ENCODE assay signal across 15 mouse cellular contexts in the genomic region with DNA sequence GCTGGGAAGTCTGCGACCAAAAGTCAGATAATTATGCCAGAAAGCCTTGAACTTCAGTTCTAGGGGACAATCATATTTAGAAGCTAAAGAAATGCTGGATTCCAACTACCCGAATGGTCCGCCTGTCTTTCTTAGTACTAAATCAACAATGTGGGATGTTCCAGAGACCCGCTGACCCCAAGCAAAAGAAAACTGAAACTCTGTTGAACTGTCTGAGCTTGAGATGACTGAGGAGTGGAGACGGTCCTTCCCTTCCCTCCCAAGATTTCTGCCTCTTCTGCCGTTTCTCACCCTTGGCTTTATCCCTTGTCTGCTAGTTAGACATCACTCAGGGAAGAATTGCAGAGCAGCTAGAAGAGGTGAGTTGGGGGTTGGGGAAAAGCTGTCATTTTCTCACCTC. TPM values are rescaled to one million over a fixed set of nuclear protein-coding genes. Genes with fewer than 3 reads are reported as not detected.
DNase-seq lines count a peak whose midpoint lies in the region; ATAC-seq and TF ChIP-seq lines count a peak whose summit lies in the region.
"Had no signal": no experiment of that assay in that cellular context is flagged by ENCODE, and none has a peak within 500 bp of the region (broad histone marks: within the 10 kb centered on the region; RNA-seq: fewer than 3 reads in every experiment).

No protein-coding gene starts in this region.

- no peak for TF ChIP-seq POLR2A in heart, adult 2 months (IDR thresholded peaks at IDR 0.05; ENCODE audit: insufficient read depth, low read depth, low read length)

- no peak for ATAC-seq in forebrain, embryonic 14.5 days
- no peak for ATAC-seq in neural tube, embryonic 11.5 days (ENCODE audit: insufficient read depth, low FRiP score, low TSS enrichment)
- ATAC-seq: liver, postnatal 0 days had no signal

- DNase-seq in heart, embryonic 10.5 days (ENCODE audit: low spot score), result no peak
- no peak for DNase-seq in heart, adult 2 months
- peak; percentile 12 for DNase-seq in embryo, embryonic 11 days
- DNase-seq in forebrain, embryonic 14.5 days (ENCODE audit: low spot score), result peak; percentile 8
- DNase-seq in neural tube, embryonic 11.5 days (ENCODE audit: low spot score), result no peak
- DNase-seq in adrenal gland, adult (ENCODE audit: inconsistent age in 2 of 2, low spot score in 1 of 2), result no peak
- no peak for DNase-seq in adrenal gland, adult 8-10 months
- no peak for DNase-seq in lung, adult 18-20 months
- DNase-seq: cerebellum, adult 11 months; heart, adult 11 months; kidney, postnatal 10 days; left cerebral cortex, postnatal 4 days; liver, postnatal 0 days; thymus, postnatal 14 days had no signal

- no peak for TF ChIP-seq CTCF in heart, adult 2 months (IDR thresholded peaks at IDR 0.05)

- TF ChIP-seq EP300 in heart, adult 2 months (IDR thresholded peaks at IDR 0.05; ENCODE audit: insufficient read depth, low read depth, low read length), result no peak

- no peak overlapping the region for H3K4me3 ChIP-seq in heart, embryonic 10.5 days
- no peak overlapping the region for H3K4me3 ChIP-seq in heart, adult 2 months
- H3K4me3 ChIP-seq in forebrain, embryonic 14.5 days (ENCODE audit: low read depth, low read length), result 0 out of 2 replicates have a peak overlapping the region, but pooled peaks have one; percentile 16
- 0 out of 2 replicates have a peak overlapping the region, but pooled peaks have one; percentile 1 for H3K4me3 ChIP-seq in neural tube, embryonic 11.5 days (ENCODE audit: low read depth, low read length)
- H3K4me3 ChIP-seq: hindbrain, embryonic 15.5 days had no signal

- H3K79me2 ChIP-seq in heart, adult 2 months (replicated peaks; ENCODE audit: control insufficient read depth, insufficient read depth, low read length), result no peaks in the 10 kb centered on the region

- H3K27me3 ChIP-seq in heart, embryonic 10.5 days (ENCODE audit: insufficient read depth, poor library complexity, severe bottlenecking), result peaks cover 90% of the 10 kb centered on the region
- peaks cover 15% of the 10 kb centered on the region for H3K27me3 ChIP-seq in heart, adult 2 months (ENCODE audit: control insufficient read depth, insufficient read depth, low read length)
- H3K27me3 ChIP-seq in forebrain, embryonic 14.5 days (replicated peaks; ENCODE audit: control insufficient read depth, insufficient read depth, low read length), result peaks cover 82% of the 10 kb centered on the region
- H3K27me3 ChIP-seq in neural tube, embryonic 11.5 days (ENCODE audit: control insufficient read depth, insufficient read depth, low read length), result peaks cover 93% of the 10 kb centered on the region

- no peaks in the 10 kb centered on the region for H3K36me3 ChIP-seq in heart, embryonic 10.5 days
- H3K36me3 ChIP-seq in heart, adult 2 months (ENCODE audit: control insufficient read depth, insufficient read depth, low read length), result no peaks in the 10 kb centered on the region
- H3K36me3 ChIP-seq in forebrain, embryonic 14.5 days (ENCODE audit: control insufficient read depth, insufficient read depth, low read length), result no peaks in the 10 kb centered on the region
- H3K36me3 ChIP-seq in neural tube, embryonic 11.5 days (ENCODE audit: control insufficient read depth, insufficient read depth, low read length), result no peaks in the 10 kb centered on the region
- H3K36me3 ChIP-seq: hindbrain, embryonic 15.5 days had no signal

- H3K27ac ChIP-seq in heart, embryonic 10.5 days, result 0 out of 2 replicates have a peak overlapping the region, but pooled peaks have one; percentile 22
- no peak overlapping the region for H3K27ac ChIP-seq in heart, adult 2 months
- peak overlapping the region; percentile 55; the same call in 1 of the 2 replicates for H3K27ac ChIP-seq in forebrain, embryonic 14.5 days (ENCODE audit: low read depth, low read length)
- H3K27ac ChIP-seq in neural tube, embryonic 11.5 days (ENCODE audit: low read depth, low read length), result no peak overlapping the region
- H3K27ac ChIP-seq: hindbrain, embryonic 15.5 days had no signal

- 8% methylated on average over 6 of the region's 6 CpGs for whole genome bisulfite sequencing in heart, embryonic 10.5 days
- WGBS in heart, adult 2 months, result 17% methylated on average over 6 of the region's 6 CpGs
- 2% methylated on average over 6 of the region's 6 CpGs for WGBS in forebrain, embryonic 14.5 days
- WGBS in neural tube, embryonic 11.5 days, result 0% methylated on average over 6 of the region's 6 CpGs

- peak overlapping the region; percentile 41 for H3K4me2 ChIP-seq in forebrain, embryonic 14.5 days (ENCODE audit: low read length)
- H3K4me2 ChIP-seq in neural tube, embryonic 11.5 days (ENCODE audit: low read depth), result peak overlapping the region; percentile 34
- H3K4me2 ChIP-seq: hindbrain, embryonic 15.5 days had no signal

- intact Hi-C loops in heart, adult 2 months (cut with DNase I), result no loop called here

- no peaks in the 10 kb centered on the region for H3K9me3 ChIP-seq in heart, embryonic 10.5 days
- no peaks in the 10 kb centered on the region for H3K9me3 ChIP-seq in forebrain, embryonic 14.5 days (replicated peaks; ENCODE audit: control insufficient read depth, low read length)
- no peaks in the 10 kb centered on the region for H3K9me3 ChIP-seq in neural tube, embryonic 11.5 days (ENCODE audit: control insufficient read depth, low read length)
- H3K9me3 ChIP-seq: hindbrain, embryonic 15.5 days had no signal

- no peak overlapping the region for H3K9ac ChIP-seq in heart, adult 2 months (ENCODE audit: low read depth, low read length)
- peak overlapping the region; percentile 37; the same call in 1 of the 2 replicates for H3K9ac ChIP-seq in forebrain, embryonic 14.5 days (ENCODE audit: low read length)
- H3K9ac ChIP-seq in neural tube, embryonic 11.5 days (ENCODE audit: low read length), result peak overlapping the region; percentile 2
- H3K9ac ChIP-seq: hindbrain, embryonic 15.5 days; liver, postnatal 0 days had no signal

- peaks cover 18% of the 10 kb centered on the region for H3K4me1 ChIP-seq in heart, embryonic 10.5 days
- H3K4me1 ChIP-seq in heart, adult 2 months (ENCODE audit: control insufficient read depth, insufficient read depth, low read length), result no peaks in the 10 kb centered on the region
- H3K4me1 ChIP-seq in forebrain, embryonic 14.5 days (ENCODE audit: control insufficient read depth, insufficient read depth, low read length), result no peaks in the 10 kb centered on the region
- H3K4me1 ChIP-seq in neural tube, embryonic 11.5 days (ENCODE audit: control insufficient read depth, insufficient read depth, low read length), result no peaks in the 10 kb centered on the region

RNA-seq across cellular contexts. Expression of gene Isl1, which starts 5.7 kb away (rescaled TPM):
- 7.0 and 27.2 TPM in 2 replicates for polyA plus RNA-seq in heart, embryonic 10.5 days (2016; fragmentation: Nextera tagmentation; extraction: Ambion mirVana)
- not detected for total RNA-seq in heart, adult 2 months (2021)
- 0.20 and 0.32 TPM in 2 replicates for polyA plus RNA-seq in heart, adult 2 months (2012; rRNA removed)
- polyA plus RNA-seq in forebrain, embryonic 14.5 days (2014; fragmentation: Nextera tagmentation; extraction: Ambion mirVana), result 81.8 and 86.8 TPM in 2 replicates
- polyA plus RNA-seq in neural tube, embryonic 11.5 days (2014; fragmentation: Nextera tagmentation; extraction: Ambion mirVana), result 111 and 136 TPM in 2 replicates
- total RNA-seq in adrenal gland, adult 8-10 months (2022), result 10 to 100 TPM in 1 of 4 experiments, 1 to 10 TPM in 3; 5.4 to 14.7 (median 7.7) TPM
- polyA plus RNA-seq: liver, postnatal 0 days had no signal

Comparison
In these comparisons a context has a peak if more than half of its experiments do, and no peak if none do; other contexts are left out.
1. H3K27ac ChIP-seq: peak in heart, embryonic 10.5 days (single experiment) and forebrain, embryonic 14.5 days (single experiment); none in heart, adult 2 months (single experiment) and neural tube, embryonic 11.5 days (single experiment).
2. DNase-seq: peak in embryo, embryonic 11 days (single experiment) and forebrain, embryonic 14.5 days (single experiment); none in heart, embryonic 10.5 days (single experiment), heart, adult 2 months (0 of 2), neural tube, embryonic 11.5 days (single experiment), adrenal gland, adult (0 of 2), adrenal gland, adult 8-10 months (single experiment) and lung, adult 18-20 months (0 of 2).
3. H3K4me3 ChIP-seq: peak in forebrain, embryonic 14.5 days (single experiment) and neural tube, embryonic 11.5 days (single experiment); none in heart, embryonic 10.5 days (single experiment) and heart, adult 2 months (single experiment).